Mouse (Mus musculus) embryo, embryonic 11 days (tissue): Measurements from ENCODE around the gene Gm15080.
"Not testable (repeated sequence)": the region's sequence is repeated elsewhere in the genome, so short reads cannot be mapped to it uniquely, and the experiment has no call there.

ENCODE experiments used
- DNase-seq: peaks from one replicate; pipeline ENCODE4 v3.0.0-alpha.2; 2015

Gm15080 gene

DNA sequence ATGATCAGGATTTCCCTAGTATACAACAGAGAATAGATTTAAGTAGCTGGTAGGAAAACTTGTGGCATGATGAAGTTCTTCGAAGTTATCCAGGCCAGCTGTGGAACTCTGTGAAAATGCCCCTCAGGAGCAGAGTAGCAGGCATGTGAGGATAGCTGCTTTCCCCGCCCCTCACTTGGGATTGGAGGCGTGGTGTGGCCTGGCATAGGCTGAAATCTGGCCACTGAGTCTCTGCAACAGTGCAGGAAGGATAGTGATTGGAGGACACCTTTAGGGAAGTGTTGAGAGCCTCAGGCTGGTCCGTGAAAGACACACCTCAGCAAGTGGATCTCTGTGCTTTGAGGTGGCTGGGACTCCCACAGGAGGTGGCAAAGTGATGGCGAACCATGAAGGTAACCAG is at the start of gene Gm15080:
Gm15080 (plus strand) TSS at position 301 of the 400 bp plus-strand sequence.
- DNase-seq, result not testable (repeated sequence)
